Mouse (Mus musculus): ENCODE results near the gene Zfp982. TPM values are rescaled to one million over a fixed set of nuclear protein-coding genes. Genes with fewer than 3 reads are reported as not detected.
A peak's percentile ranks its signal among the peaks of the same experiment; 100 is the strongest.
"Not testable (repeated sequence)": the region's sequence is repeated elsewhere in the genome, so short reads cannot be mapped to it uniquely, and the experiment has no call there.

Gene Zfp982
- total RNA-seq, 1 experiment: 40.5 TPM

- in situ Hi-C loops (cut with MboI; ENCODE audit: low sequenced_read_pairs in 2 of 2, unreplicated experiment in 2 of 2): loop anchor here (25.0 kb wide), 3 partner anchors 312 to 363 kb away; partner anchors contain the start of genes Zfp984 (in 1 of the 2) and Zfp991 (in 1 of the 2)
- no peak for DNase-seq (ENCODE audit: low read depth, low spot score)
- Histone ChIP-seq H3K9me3 (ENCODE audit: control insufficient read depth, insufficient read depth, low read depth, low read length) (no peaks in the 10 kb centered on the region), H3K27ac (ENCODE audit: insufficient read depth, low read depth, low read length, poor library complexity, severe bottlenecking) (no peak overlapping the region), H3K9ac (ENCODE audit: insufficient read depth, low read depth, low read length, poor library complexity, severe bottlenecking) (no peak overlapping the region), H3K4me1 (ENCODE audit: control insufficient read depth in 2 of 2, insufficient read depth in 2 of 2, low read length in 2 of 2, poor library complexity in 1 of 2) (peaks cover 2 to 7% of the 10 kb centered on the region in 2 experiments; a peak in 3 of 4 replicates), H3K36me3 (ENCODE audit: control insufficient read depth, insufficient read depth, low read length, poor library complexity, severe bottlenecking) (no peaks in the 10 kb centered on the region; the same call in 1 of the 2 replicates), H3K4me3 (ENCODE audit: insufficient read depth in 1 of 2, low read depth in 1 of 2, low read length in 2 of 2, poor library complexity in 1 of 2, severe bottlenecking in 1 of 2) (peak overlapping the region; percentile 5 to 16; a peak in 3 of 4 replicates)
- TF ChIP-seq CHD2 (IDR thresholded peaks at IDR 0.05; ENCODE audit: low read depth, low read length) (no peak), ZNF384 (IDR thresholded peaks at IDR 0.05; ENCODE audit: low read depth, low read length) (no peak), MAFK (IDR thresholded peaks at IDR 0.05; ENCODE audit: insufficient read depth, low read depth, low read length) (no peak), HCFC1 (IDR thresholded peaks at IDR 0.05; ENCODE audit: borderline replicate concordance, insufficient read depth, low read length) (no peak), ZC3H11A (IDR thresholded peaks at IDR 0.05; ENCODE audit: borderline replicate concordance, low read depth, low read length) (no peak)
These were observed 43.1 kb upstream of the Zfp982 start for GRCm38 (mm10) chr4:147449099-147449581.

- not testable (repeated sequence) for H3K4me1 ChIP-seq (ENCODE audit: control insufficient read depth in 2 of 2, insufficient read depth in 2 of 2, low read length in 2 of 2, poor library complexity in 1 of 2); H3K36me3 ChIP-seq (ENCODE audit: control insufficient read depth, insufficient read depth, low read length, poor library complexity, severe bottlenecking); H3K27ac ChIP-seq (ENCODE audit: insufficient read depth, low read depth, low read length, poor library complexity, severe bottlenecking); DNase-seq (ENCODE audit: low read depth, low spot score); H3K9ac ChIP-seq (ENCODE audit: insufficient read depth, low read depth, low read length, poor library complexity, severe bottlenecking); H3K9me3 ChIP-seq (ENCODE audit: control insufficient read depth, insufficient read depth, low read depth, low read length)
- peak overlapping the region; percentile 4 to 5 for H3K4me3 ChIP-seq (ENCODE audit: insufficient read depth in 1 of 2, low read depth in 1 of 2, low read length in 2 of 2, poor library complexity in 1 of 2, severe bottlenecking in 1 of 2)
- in situ Hi-C loops (cut with MboI; ENCODE audit: low sequenced_read_pairs in 2 of 2, unreplicated experiment in 2 of 2): loop anchor here (25.0 kb wide), 3 partner anchors 313 to 362 kb away; partner anchors contain the start of genes Zfp984 (in 1 of the 2) and Zfp991 (in 1 of the 2)
These were observed 42.2 kb upstream of the Zfp982 start for GRCm38 (mm10) chr4:147449986-147450385.

GRCm38 (mm10) chr4:147467207-147467606 is 25.0 kb upstream of the Zfp982 start:
- DNase-seq (ENCODE audit: low read depth, low spot score); in situ Hi-C loops (cut with MboI; ENCODE audit: low sequenced_read_pairs in 2 of 2, unreplicated experiment in 2 of 2); H3K4me1 ChIP-seq (ENCODE audit: control insufficient read depth in 2 of 2, insufficient read depth in 2 of 2, low read length in 2 of 2, poor library complexity in 1 of 2); H3K9ac ChIP-seq (ENCODE audit: insufficient read depth, low read depth, low read length, poor library complexity, severe bottlenecking); H3K36me3 ChIP-seq (ENCODE audit: control insufficient read depth, insufficient read depth, low read length, poor library complexity, severe bottlenecking); H3K27ac ChIP-seq (ENCODE audit: insufficient read depth, low read depth, low read length, poor library complexity, severe bottlenecking); H3K4me3 ChIP-seq (ENCODE audit: insufficient read depth in 1 of 2, low read depth in 1 of 2, low read length in 2 of 2, poor library complexity in 1 of 2, severe bottlenecking in 1 of 2): not testable (repeated sequence)
- peaks cover 20% of the 10 kb centered on the region for H3K9me3 ChIP-seq (ENCODE audit: control insufficient read depth, insufficient read depth, low read depth, low read length)

GRCm38 (mm10) chr4:147498772-147499613 is 6.8 kb downstream of the Zfp982 start:
- DNase-seq (ENCODE audit: low read depth, low spot score); H3K27ac ChIP-seq (ENCODE audit: insufficient read depth, low read depth, low read length, poor library complexity, severe bottlenecking); H3K4me3 ChIP-seq (ENCODE audit: insufficient read depth in 1 of 2, low read depth in 1 of 2, low read length in 2 of 2, poor library complexity in 1 of 2, severe bottlenecking in 1 of 2); H3K9me3 ChIP-seq (ENCODE audit: control insufficient read depth, insufficient read depth, low read depth, low read length); H3K9ac ChIP-seq (ENCODE audit: insufficient read depth, low read depth, low read length, poor library complexity, severe bottlenecking); H3K36me3 ChIP-seq (ENCODE audit: control insufficient read depth, insufficient read depth, low read length, poor library complexity, severe bottlenecking); H3K4me1 ChIP-seq (ENCODE audit: control insufficient read depth in 2 of 2, insufficient read depth in 2 of 2, low read length in 2 of 2, poor library complexity in 1 of 2); in situ Hi-C loops (cut with MboI; ENCODE audit: low sequenced_read_pairs in 2 of 2, unreplicated experiment in 2 of 2): not testable (repeated sequence)

- TF ChIP-seq ZC3H11A (IDR thresholded peaks at IDR 0.05; ENCODE audit: borderline replicate concordance, low read depth, low read length): no peak
- no peak for TF ChIP-seq CHD2 (IDR thresholded peaks at IDR 0.05; ENCODE audit: low read depth, low read length)
- no peak for TF ChIP-seq HCFC1 (IDR thresholded peaks at IDR 0.05; ENCODE audit: borderline replicate concordance, insufficient read depth, low read length)
- TF ChIP-seq ZNF384 (IDR thresholded peaks at IDR 0.05; ENCODE audit: low read depth, low read length): no peak
- no peak for TF ChIP-seq MAFK (IDR thresholded peaks at IDR 0.05; ENCODE audit: insufficient read depth, low read depth, low read length)
- Histone ChIP-seq H3K9ac (ENCODE audit: insufficient read depth, low read depth, low read length, poor library complexity, severe bottlenecking) (no peak overlapping the region), H3K4me1 (ENCODE audit: control insufficient read depth in 2 of 2, insufficient read depth in 2 of 2, low read length in 2 of 2, poor library complexity in 1 of 2) (no peaks in the 10 kb centered on the region), H3K27ac (ENCODE audit: insufficient read depth, low read depth, low read length, poor library complexity, severe bottlenecking) (no peak overlapping the region), H3K36me3 (ENCODE audit: control insufficient read depth, insufficient read depth, low read length, poor library complexity, severe bottlenecking) (no peaks in the 10 kb centered on the region; the same call in 1 of the 2 replicates), H3K4me3 (ENCODE audit: insufficient read depth in 1 of 2, low read depth in 1 of 2, low read length in 2 of 2, poor library complexity in 1 of 2, severe bottlenecking in 1 of 2) (no peak overlapping the region), H3K9me3 (ENCODE audit: control insufficient read depth, insufficient read depth, low read depth, low read length) (peaks cover 15% of the 10 kb centered on the region)
- in situ Hi-C loops (cut with MboI; ENCODE audit: low sequenced_read_pairs in 2 of 2, unreplicated experiment in 2 of 2): no loop called here
- DNase-seq (ENCODE audit: low read depth, low spot score): no peak
These were observed 17.0 kb downstream of the Zfp982 start for GRCm38 (mm10) chr4:147509174-147509573.

All from ES-E14 (cell line).